Mouse (Mus musculus) hindbrain, embryonic 14.5 days (tissue): ENCODE measurements at regions not wholly inside any gene's neighbourhood (a gene's known extent, or its start where the extent isn't known, plus 50 kb on each side); places are given as distances from the start of the nearest gene placed in this dataset.
"Not testable (repeated sequence)": the region's sequence is repeated elsewhere in the genome, so short reads cannot be mapped to it uniquely, and the experiment has no call there.

Experiments
- ATAC-seq: fragments of 200-750 bp; cut with Nextera tagmentation; 2 replicates; pipeline ENCODE4 v1.8.0; 2017; ENCODE audit warnings: moderate number of reproducible peaks, mild to moderate bottlenecking, moderate TSS enrichment, moderate library complexity; ENCODE audit not compliant: low FRiP score
- DNase-seq: peaks from one replicate; pipeline ENCODE4 v3.0.0-alpha.2; 2015; ENCODE audit warnings: low spot score
- H3K27ac ChIP-seq: fragments of 300-500 bp; sonication (generic); 2 replicates; pipeline ENCODE4 v1.5.1; 2014; ENCODE audit warnings: mild to moderate bottlenecking, moderate library complexity
- H3K27me3 ChIP-seq: fragments of 300-500 bp; sonication (generic); 2 replicates; pipeline ENCODE4 v1.6.1; 2014; ENCODE audit warnings: mild to moderate bottlenecking, low read length, mixed read lengths; ENCODE audit not compliant: control insufficient read depth, insufficient read depth
- H3K36me3 ChIP-seq: fragments of 300-500 bp; sonication (generic); replicated peaks from 2 replicates; pipeline ENCODE4 v1.6.1; 2014; ENCODE audit not compliant: control insufficient read depth, insufficient read depth
- H3K4me1 ChIP-seq: fragments of 300-500 bp; sonication (generic); replicated peaks from 2 replicates; pipeline ENCODE4 v1.6.1; 2014; ENCODE audit warnings: antibody characterized with exemption, low read length, mixed read lengths; ENCODE audit not compliant: control insufficient read depth, insufficient read depth
- H3K4me2 ChIP-seq: fragments of 300-500 bp; sonication (generic); replicated peaks from 2 replicates; pipeline ENCODE4 v1.6.1; 2014; ENCODE audit warnings: mild to moderate bottlenecking, moderate library complexity
- H3K4me3 ChIP-seq: fragments of 300-500 bp; sonication (generic); replicated peaks from 2 replicates; pipeline ENCODE4 v1.5.1; 2014; ENCODE audit warnings: mild to moderate bottlenecking, low read length
- H3K9ac ChIP-seq: fragments of 300-500 bp; sonication (generic); 2 replicates; pipeline ENCODE4 v1.6.1; 2014
- H3K9me3 ChIP-seq: fragments of 300-500 bp; sonication (generic); 2 replicates; pipeline ENCODE4 v1.6.1; 2016; ENCODE audit warnings: low read length; ENCODE audit not compliant: control insufficient read depth
- WGBS: fragments of 180-500 bp; shearing (Covaris S2); extraction: QIAGEN DNeasy Blood & Tissue Kit; methylation state at CpG from one replicate; pipeline ENCODE4 v1.1.7; 2014; 5-methylcytosine and 5-hydroxymethylcytosine counted together

GRCm38 (mm10) chr10:6262029-6262428, 339.8 kb upstream of the Rgs17 start:
- ATAC-seq (no peak), DNase-seq (no peak)
- H3K9me3 ChIP-seq, result no peaks in the 10 kb centered on the region
- no peak overlapping the region for H3K9ac ChIP-seq
- H3K4me1 ChIP-seq, result 0 out of 2 replicates have a peak, but pooled peaks cover 2% of the 10 kb centered on the region
- H3K36me3 ChIP-seq, result no peaks in the 10 kb centered on the region
- H3K4me3 ChIP-seq, result no peak overlapping the region
- no peak overlapping the region for H3K27ac ChIP-seq
- H3K27me3 ChIP-seq, result no peaks in the 10 kb centered on the region
- no peak overlapping the region for H3K4me2 ChIP-seq

DNA sequence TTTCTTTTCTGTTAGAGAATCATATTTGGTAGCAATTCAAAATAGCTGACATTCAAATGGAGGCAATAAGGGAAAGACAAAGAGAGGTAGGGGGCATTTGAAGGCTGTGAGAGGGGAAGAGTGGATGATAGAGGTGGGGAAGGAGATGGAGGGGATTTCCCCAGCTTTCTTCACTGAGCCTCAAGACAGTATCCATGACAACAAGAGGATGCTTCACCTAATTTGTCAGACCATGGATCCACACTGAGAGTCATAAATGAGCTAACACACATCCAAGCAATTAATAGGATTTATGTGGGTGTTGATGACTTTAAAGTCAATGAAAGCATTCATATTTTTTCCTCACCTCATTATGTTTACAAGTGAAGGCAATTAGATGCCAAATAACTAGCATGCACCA, 343.5 kb upstream of the Rgs17 start:
- H3K27me3 ChIP-seq, result no peaks in the 10 kb centered on the region
- ATAC-seq (peak; percentile 57; the same call in 1 of the 2 replicates), DNase-seq (no peak)
- H3K4me1 ChIP-seq, result 0 out of 2 replicates have a peak, but pooled peaks cover 2% of the 10 kb centered on the region
- no peaks in the 10 kb centered on the region for H3K9me3 ChIP-seq
- no peak overlapping the region for H3K4me3 ChIP-seq
- no peaks in the 10 kb centered on the region for H3K36me3 ChIP-seq
- no peak overlapping the region for H3K9ac ChIP-seq
- no peak overlapping the region for H3K4me2 ChIP-seq
- H3K27ac ChIP-seq, result no peak overlapping the region

DNA sequence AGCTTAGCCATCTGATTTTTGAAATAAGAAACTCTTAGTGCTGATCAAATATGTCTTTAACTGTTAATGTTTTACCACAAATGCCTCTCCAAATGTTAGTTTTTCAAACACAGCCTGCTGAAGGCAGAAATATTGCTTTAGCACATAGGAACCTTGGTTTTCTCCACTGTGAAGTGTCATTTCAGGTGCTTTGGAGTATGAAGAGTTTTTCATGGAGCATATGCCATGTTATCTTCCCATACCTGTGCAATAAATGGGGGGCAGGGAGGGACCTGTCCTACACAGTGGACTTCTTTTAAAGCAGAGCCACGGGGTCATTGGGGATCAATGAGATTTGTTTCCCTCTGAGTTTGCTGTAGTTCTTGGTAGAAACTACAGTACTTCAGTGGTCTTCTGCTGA, 369.2 kb upstream of the Rgs17 start:
- no peak for DNase-seq
- no peaks in the 10 kb centered on the region for H3K9me3 ChIP-seq
- no peaks in the 10 kb centered on the region for H3K27me3 ChIP-seq
- H3K4me2 ChIP-seq, result no peak overlapping the region
- 68% methylated on average over 1 of the region's 1 CpGs for WGBS
- H3K4me3 ChIP-seq, result no peak overlapping the region
- no peak for ATAC-seq
- no peak overlapping the region for H3K27ac ChIP-seq
- H3K9ac ChIP-seq, result no peak overlapping the region
- H3K4me1 ChIP-seq, result no peaks in the 10 kb centered on the region
- no peaks in the 10 kb centered on the region for H3K36me3 ChIP-seq

- no peak for DNase-seq
- H3K9ac ChIP-seq, result no peak overlapping the region
- H3K9me3 ChIP-seq, result no peaks in the 10 kb centered on the region
- no peak overlapping the region for H3K4me2 ChIP-seq
- no peak overlapping the region for H3K27ac ChIP-seq
- no peaks in the 10 kb centered on the region for H3K36me3 ChIP-seq
- no peak for ATAC-seq
- no peak overlapping the region for H3K4me3 ChIP-seq
- no peaks in the 10 kb centered on the region for H3K27me3 ChIP-seq
- 93% methylated on average over 4 of the region's 4 CpGs for WGBS
- no peaks in the 10 kb centered on the region for H3K4me1 ChIP-seq
These were observed 374.4 kb upstream of the Rgs17 start for GRCm38 (mm10) chr10:6296621-6297020.

DNA sequence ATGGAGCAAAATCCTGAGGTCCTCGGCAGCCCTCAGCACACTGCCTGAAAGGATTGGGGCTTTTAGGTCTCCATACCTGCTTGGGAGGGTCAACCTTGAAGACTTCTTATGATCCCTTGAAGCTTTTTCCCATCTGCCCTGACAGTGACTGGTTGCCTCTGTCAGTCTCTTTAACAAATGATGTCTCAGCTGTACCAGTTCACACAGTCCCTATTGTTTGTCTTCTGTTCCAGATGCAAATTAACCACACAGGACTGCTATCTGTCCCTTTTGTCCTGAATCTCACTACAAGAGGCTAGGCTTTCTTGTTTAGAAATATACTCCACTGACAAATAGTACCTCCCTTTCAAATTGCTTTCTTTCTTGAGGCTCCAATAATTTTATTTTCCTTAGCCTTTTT, 375.6 kb upstream of the Rgs17 start:
- no peak overlapping the region for H3K4me2 ChIP-seq
- H3K27ac ChIP-seq, result no peak overlapping the region
- H3K27me3 ChIP-seq, result no peaks in the 10 kb centered on the region
- no peak for ATAC-seq
- DNase-seq, result no peak
- H3K9ac ChIP-seq, result no peak overlapping the region
- H3K4me1 ChIP-seq, result no peaks in the 10 kb centered on the region
- WGBS, result 34% methylated on average over 1 of the region's 1 CpGs
- no peaks in the 10 kb centered on the region for H3K36me3 ChIP-seq
- no peak overlapping the region for H3K4me3 ChIP-seq
- H3K9me3 ChIP-seq, result no peaks in the 10 kb centered on the region

DNA sequence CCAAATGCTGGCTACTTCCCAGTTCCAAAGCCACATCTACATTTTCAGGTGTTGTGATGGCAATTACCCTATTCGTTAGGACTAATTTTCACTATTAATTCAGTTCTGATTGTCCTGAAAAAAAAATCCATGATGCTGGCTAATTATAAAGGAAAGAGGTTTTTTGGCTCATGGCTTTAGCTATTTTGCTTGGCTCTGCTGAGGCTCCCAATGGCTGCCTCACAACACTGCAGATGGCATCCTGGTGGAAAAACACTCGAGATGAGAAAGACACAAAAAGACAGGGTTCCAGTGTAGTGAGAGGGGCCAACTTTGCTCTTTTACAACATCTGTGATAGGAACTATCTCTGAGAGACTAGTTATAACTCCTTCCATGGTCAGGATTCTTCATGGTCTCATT, 376.5 kb upstream of the Rgs17 start:
- 74% methylated on average over 2 of the region's 2 CpGs for WGBS
- no peak for DNase-seq

GRCm38 (mm10) chr10:6301514-6301913, 379.3 kb upstream of the Rgs17 start:
- no peak overlapping the region for H3K4me2 ChIP-seq
- ATAC-seq, result no peak
- H3K9ac ChIP-seq, result no peak overlapping the region
- DNase-seq, result no peak
- H3K4me3 ChIP-seq, result no peak overlapping the region
- H3K27me3 ChIP-seq, result no peaks in the 10 kb centered on the region
- H3K9me3 ChIP-seq, result no peaks in the 10 kb centered on the region
- H3K36me3 ChIP-seq, result no peaks in the 10 kb centered on the region
- no peak overlapping the region for H3K27ac ChIP-seq
- no peaks in the 10 kb centered on the region for H3K4me1 ChIP-seq

More for the DNA sequence above, 376.5 kb upstream of the Rgs17 start:
- ATAC-seq, result no peak
- no peak overlapping the region for H3K4me2 ChIP-seq
- H3K9ac ChIP-seq, result no peak overlapping the region
- H3K9me3 ChIP-seq, result no peaks in the 10 kb centered on the region
- no peak overlapping the region for H3K4me3 ChIP-seq
- no peaks in the 10 kb centered on the region for H3K36me3 ChIP-seq
- H3K4me1 ChIP-seq, result no peaks in the 10 kb centered on the region
- no peaks in the 10 kb centered on the region for H3K27me3 ChIP-seq
- no peak overlapping the region for H3K27ac ChIP-seq

DNA sequence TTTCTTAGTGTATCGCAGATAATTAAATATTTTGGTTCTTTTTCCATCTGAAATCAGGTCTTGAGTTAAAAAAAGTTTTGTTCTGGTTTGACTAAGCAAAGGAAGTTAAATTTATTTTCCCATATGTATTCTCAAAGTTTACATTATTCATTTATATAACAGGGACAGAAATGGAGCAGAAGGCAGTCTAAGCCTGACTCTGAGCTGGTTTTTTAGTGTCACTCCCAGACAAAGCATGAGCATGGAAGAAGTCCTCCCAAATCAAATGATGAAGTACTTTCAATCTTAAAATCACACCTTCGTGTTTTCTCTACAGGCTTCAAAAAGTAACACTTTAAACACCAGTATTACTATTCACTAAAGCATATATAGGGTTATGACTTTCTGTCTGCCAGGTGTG, 387.2 kb upstream of the Rgs17 start:
- Histone ChIP-seq H3K4me3 (no peak overlapping the region), H3K36me3 (no peaks in the 10 kb centered on the region), H3K4me1 (no peaks in the 10 kb centered on the region), H3K9me3 (peaks cover 4% of the 10 kb centered on the region; the same call in 1 of the 2 replicates), H3K27me3 (no peaks in the 10 kb centered on the region), H3K27ac (no peak overlapping the region), H3K4me2 (no peak overlapping the region), H3K9ac (no peak overlapping the region)
- WGBS, result 93% methylated on average over 2 of the region's 2 CpGs
- no peak for DNase-seq
- no peak for ATAC-seq

GRCm38 (mm10) chr10:6341572-6341971, 416.7 kb upstream of the Oprm1 start:
- no peaks in the 10 kb centered on the region for H3K9me3 ChIP-seq
- H3K9ac ChIP-seq, result no peak overlapping the region
- H3K27ac ChIP-seq, result no peak overlapping the region
- no peak overlapping the region for H3K4me2 ChIP-seq
- DNase-seq (peak; percentile 28), ATAC-seq (peak; percentile 46; the same call in 1 of the 2 replicates)
- 59% methylated on average over 8 of the region's 8 CpGs for WGBS
- no peaks in the 10 kb centered on the region for H3K4me1 ChIP-seq
- no peaks in the 10 kb centered on the region for H3K27me3 ChIP-seq
- H3K36me3 ChIP-seq, result no peaks in the 10 kb centered on the region
- no peak overlapping the region for H3K4me3 ChIP-seq

DNA sequence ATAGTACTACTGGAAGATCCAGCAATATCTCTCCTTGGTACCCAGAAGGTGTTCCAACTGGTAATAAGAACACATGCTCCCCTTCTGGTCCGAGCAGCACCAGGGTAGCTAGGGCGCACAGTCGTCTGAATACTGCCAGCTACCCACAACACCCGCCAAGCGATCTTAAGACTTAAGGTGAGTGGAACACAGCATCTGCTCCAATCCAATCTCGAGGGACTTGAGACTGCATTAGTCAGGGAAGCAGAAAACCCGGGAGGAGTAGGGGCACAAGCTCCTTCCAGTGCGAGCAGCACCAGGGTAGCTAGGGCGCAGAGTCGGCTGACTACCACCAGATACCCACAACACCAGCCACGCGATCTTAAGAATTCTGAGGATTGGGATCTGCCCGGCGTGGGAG, 409.1 kb upstream of the Oprm1 start:
- not testable (repeated sequence) for DNase-seq, ATAC-seq, H3K27ac ChIP-seq, H3K27me3 ChIP-seq, H3K9ac ChIP-seq, H3K4me1 ChIP-seq, H3K4me3 ChIP-seq, H3K9me3 ChIP-seq, H3K36me3 ChIP-seq, H3K4me2 ChIP-seq
- WGBS, result 91% methylated on average over 14 of the region's 14 CpGs
